Mouse (Mus musculus): ENCODE measurements around the gene Kcnj12. TPM values are rescaled to one million over a fixed set of nuclear protein-coding genes. Genes with fewer than 3 reads are reported as not detected.

The Kcnj12 gene
- polyA plus RNA-seq, 1 experiment from 2014 or later: 0.59 TPM

- 92% methylated on average over 7 of the region's 7 CpGs for WGBS
- Histone ChIP-seq H3K4me3 (ENCODE audit: low read depth, low read length) (no peak overlapping the region), H3K27me3 (ENCODE audit: control insufficient read depth, insufficient read depth, low read length) (no peaks in the 10 kb centered on the region), H3K9ac (ENCODE audit: low read length) (no peak overlapping the region), H3K4me2 (replicated peaks; ENCODE audit: low read depth) (no peak overlapping the region), H3K27ac (replicated peaks) (no peak overlapping the region), H3K9me3 (ENCODE audit: control insufficient read depth, low read length) (no peaks in the 10 kb centered on the region), H3K36me3 (ENCODE audit: control insufficient read depth, insufficient read depth, low read length) (no peaks in the 10 kb centered on the region), H3K4me1 (replicated peaks; ENCODE audit: control insufficient read depth, insufficient read depth) (no peaks in the 10 kb centered on the region)
- TF ChIP-seq EP300 (optimal IDR thresholded peaks at IDR 0.05) (no peak), CTCF (IDR thresholded peaks at IDR 0.05; ENCODE audit: low read depth) (no peak)
- ATAC-seq (ENCODE audit: low FRiP score, low TSS enrichment): no peak
- no peak for DNase-seq (ENCODE audit: low spot score)
These were observed 8.8 kb downstream of the Kcnj12 start for GRCm38 (mm10) chr11:61031137-61031536.

GRCm38 (mm10) chr11:61031658-61032445 is 9.5 kb downstream of the Kcnj12 start:
- Histone ChIP-seq H3K9me3 (ENCODE audit: control insufficient read depth, low read length) (no peaks in the 10 kb centered on the region), H3K27me3 (ENCODE audit: control insufficient read depth, insufficient read depth, low read length) (no peaks in the 10 kb centered on the region), H3K9ac (ENCODE audit: low read length) (no peak overlapping the region), H3K4me2 (replicated peaks; ENCODE audit: low read depth) (no peak overlapping the region), H3K4me1 (replicated peaks; ENCODE audit: control insufficient read depth, insufficient read depth) (no peaks in the 10 kb centered on the region), H3K27ac (replicated peaks) (no peak overlapping the region), H3K4me3 (ENCODE audit: low read depth, low read length) (no peak overlapping the region), H3K36me3 (ENCODE audit: control insufficient read depth, insufficient read depth, low read length) (no peaks in the 10 kb centered on the region)
- no peak for TF ChIP-seq EP300 (optimal IDR thresholded peaks at IDR 0.05)
- TF ChIP-seq CTCF (IDR thresholded peaks at IDR 0.05; ENCODE audit: low read depth): no peak
- ATAC-seq (ENCODE audit: low FRiP score, low TSS enrichment) (no peak), DNase-seq (ENCODE audit: low spot score) (no peak)
- WGBS: 80% methylated on average over 5 of the region's 5 CpGs

- H3K36me3 ChIP-seq (ENCODE audit: control insufficient read depth, insufficient read depth, low read length): no peaks in the 10 kb centered on the region
- no peaks in the 10 kb centered on the region for H3K27me3 ChIP-seq (ENCODE audit: control insufficient read depth, insufficient read depth, low read length)
- DNase-seq (ENCODE audit: low spot score): no peak
- H3K4me1 ChIP-seq (replicated peaks; ENCODE audit: control insufficient read depth, insufficient read depth): no peaks in the 10 kb centered on the region
- H3K9me3 ChIP-seq (ENCODE audit: control insufficient read depth, low read length): no peaks in the 10 kb centered on the region
- no peak overlapping the region for H3K27ac ChIP-seq (replicated peaks)
- TF ChIP-seq EP300 (optimal IDR thresholded peaks at IDR 0.05) (no peak), CTCF (IDR thresholded peaks at IDR 0.05; ENCODE audit: low read depth) (no peak)
- no peak overlapping the region for H3K4me2 ChIP-seq (replicated peaks; ENCODE audit: low read depth)
- 81% methylated on average over 7 of the region's 7 CpGs for WGBS
- H3K9ac ChIP-seq (ENCODE audit: low read length): no peak overlapping the region
- no peak for ATAC-seq (ENCODE audit: low FRiP score, low TSS enrichment)
- H3K4me3 ChIP-seq (ENCODE audit: low read depth, low read length): no peak overlapping the region
These were observed 10.1 kb downstream of the Kcnj12 start for GRCm38 (mm10) chr11:61032481-61032880.

- no peak overlapping the region for H3K9ac ChIP-seq (ENCODE audit: low read length)
- H3K4me2 ChIP-seq (replicated peaks; ENCODE audit: low read depth): no peak overlapping the region
- no peaks in the 10 kb centered on the region for H3K4me1 ChIP-seq (replicated peaks; ENCODE audit: control insufficient read depth, insufficient read depth)
- H3K4me3 ChIP-seq (ENCODE audit: low read depth, low read length): no peak overlapping the region
- no peak for ATAC-seq (ENCODE audit: low FRiP score, low TSS enrichment)
- no peaks in the 10 kb centered on the region for H3K9me3 ChIP-seq (ENCODE audit: control insufficient read depth, low read length)
- no peak overlapping the region for H3K27ac ChIP-seq (replicated peaks)
- H3K36me3 ChIP-seq (ENCODE audit: control insufficient read depth, insufficient read depth, low read length): no peaks in the 10 kb centered on the region
- H3K27me3 ChIP-seq (ENCODE audit: control insufficient read depth, insufficient read depth, low read length): no peaks in the 10 kb centered on the region
- TF ChIP-seq CTCF (IDR thresholded peaks at IDR 0.05; ENCODE audit: low read depth): no peak
- no peak for DNase-seq (ENCODE audit: low spot score)
- WGBS: 63% methylated on average over 5 of the region's 5 CpGs
These were observed 10.8 kb downstream of the Kcnj12 start for GRCm38 (mm10) chr11:61033160-61033559.

DNA sequence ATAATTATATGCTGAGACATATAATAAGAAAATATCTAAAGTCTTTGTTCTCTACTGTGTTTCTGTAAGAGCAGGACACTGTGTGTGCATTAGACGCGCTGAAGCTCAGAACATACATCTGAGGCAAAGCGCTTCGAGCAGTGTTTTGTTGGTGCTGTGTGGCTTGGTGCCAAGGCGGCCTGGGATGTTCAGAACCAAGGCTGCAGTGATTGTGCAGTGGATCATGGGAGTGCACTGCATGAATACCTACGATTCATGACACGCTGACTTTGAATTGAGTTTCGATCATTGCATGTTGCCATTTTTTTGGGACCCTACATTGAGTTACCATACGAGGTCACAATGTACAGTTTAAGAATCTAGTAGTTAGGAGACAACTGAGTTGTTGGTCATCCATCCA is 14.3 kb downstream of the Kcnj12 start:
- H3K4me1 ChIP-seq (replicated peaks; ENCODE audit: control insufficient read depth, insufficient read depth): no peaks in the 10 kb centered on the region

DNA sequence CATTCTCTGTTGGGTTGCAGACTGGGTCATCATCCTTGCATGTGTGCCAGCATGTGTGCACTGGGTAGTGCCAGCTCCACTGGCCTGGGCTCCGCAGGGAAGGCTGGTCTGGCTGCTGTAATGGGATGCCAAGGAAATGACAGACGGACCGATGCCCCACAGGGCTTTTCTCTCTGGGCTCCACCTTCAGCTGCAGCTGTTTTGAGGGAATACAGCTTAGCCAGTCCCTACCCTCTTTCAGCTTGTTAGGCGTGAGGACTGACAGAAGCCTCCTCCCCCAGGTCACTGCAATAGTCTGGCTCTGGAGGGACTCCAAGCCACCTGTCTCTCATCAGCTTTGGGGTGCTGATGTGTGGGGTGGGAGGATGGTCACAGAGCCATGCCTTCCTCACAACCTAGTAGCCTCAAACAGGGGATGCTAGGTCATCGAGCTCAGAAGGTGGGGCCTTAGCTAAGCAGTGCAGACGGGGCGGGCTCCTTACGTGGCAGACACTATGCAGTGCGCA is 16.0 kb downstream of the Kcnj12 start:
- 68% methylated on average over 9 of the region's 9 CpGs for WGBS
- Histone ChIP-seq H3K9me3 (ENCODE audit: control insufficient read depth, low read length) (no peaks in the 10 kb centered on the region), H3K9ac (ENCODE audit: low read length) (no peak overlapping the region), H3K36me3 (ENCODE audit: control insufficient read depth, insufficient read depth, low read length) (no peaks in the 10 kb centered on the region), H3K4me1 (replicated peaks; ENCODE audit: control insufficient read depth, insufficient read depth) (0 out of 2 replicates have a peak, but pooled peaks cover 3% of the 10 kb centered on the region), H3K4me2 (replicated peaks; ENCODE audit: low read depth) (no peak overlapping the region), H3K27me3 (ENCODE audit: control insufficient read depth, insufficient read depth, low read length) (no peaks in the 10 kb centered on the region), H3K4me3 (ENCODE audit: low read depth, low read length) (no peak overlapping the region), H3K27ac (replicated peaks) (no peak overlapping the region)
- TF ChIP-seq EP300 (optimal IDR thresholded peaks at IDR 0.05): no peak
- TF ChIP-seq CTCF (IDR thresholded peaks at IDR 0.05; ENCODE audit: low read depth): no peak
- ATAC-seq (ENCODE audit: low FRiP score, low TSS enrichment): no peak
- no peak for DNase-seq (ENCODE audit: low spot score)

More for the DNA sequence above, 14.3 kb downstream of the Kcnj12 start:
- Histone ChIP-seq H3K4me2 (replicated peaks; ENCODE audit: low read depth) (no peak overlapping the region), H3K27ac (replicated peaks) (no peak overlapping the region), H3K9ac (ENCODE audit: low read length) (no peak overlapping the region), H3K36me3 (ENCODE audit: control insufficient read depth, insufficient read depth, low read length) (no peaks in the 10 kb centered on the region), H3K27me3 (ENCODE audit: control insufficient read depth, insufficient read depth, low read length) (no peaks in the 10 kb centered on the region), H3K9me3 (ENCODE audit: control insufficient read depth, low read length) (no peaks in the 10 kb centered on the region), H3K4me3 (ENCODE audit: low read depth, low read length) (no peak overlapping the region)
- ATAC-seq (ENCODE audit: low FRiP score, low TSS enrichment) (no peak), DNase-seq (ENCODE audit: low spot score) (no peak)
- TF ChIP-seq EP300 (optimal IDR thresholded peaks at IDR 0.05) (no peak), CTCF (IDR thresholded peaks at IDR 0.05; ENCODE audit: low read depth) (no peak)
- 91% methylated on average over 9 of the region's 9 CpGs for WGBS

All from stomach, postnatal 0 days (tissue).